Mouse (Mus musculus): ENCODE measurements at regions not wholly inside any gene's neighbourhood (a gene's known extent, or its start where the extent isn't known, plus 50 kb on each side); places are given as distances from the start of the nearest gene placed in this dataset.

- no peak for ATAC-seq
Measured at GRCm38 (mm10) chr17:80891656-80892055, 52.8 kb upstream of the Tmem178 start.

- ATAC-seq: no peak
Measured at GRCm38 (mm10) chr17:80889095-80889494, 55.3 kb upstream of the Tmem178 start.

GRCm38 (mm10) chr17:80887749-80888119, 56.7 kb upstream of the Tmem178 start:
- no peak for ATAC-seq

GRCm38 (mm10) chr17:80887021-80887748, 57.2 kb upstream of the Tmem178 start:
- ATAC-seq: no peak

GRCm38 (mm10) chr17:80886211-80886701, 58.2 kb upstream of the Tmem178 start:
- ATAC-seq: no peak

GRCm38 (mm10) chr17:80885706-80886105, 58.7 kb upstream of the Tmem178 start:
- ATAC-seq: no peak

- no peak for ATAC-seq
Measured at GRCm38 (mm10) chr17:80884886-80885285, 59.5 kb upstream of the Tmem178 start.

GRCm38 (mm10) chr17:80882476-80882875, 62.0 kb upstream of the Tmem178 start:
- no peak for ATAC-seq

GRCm38 (mm10) chr17:80880325-80880724, 64.1 kb upstream of the Tmem178 start:
- ATAC-seq: no peak

- ATAC-seq: no peak
Measured at GRCm38 (mm10) chr17:80875352-80876044, 68.9 kb upstream of the Tmem178 start.

GRCm38 (mm10) chr17:80870965-80871364, 73.5 kb upstream of the Tmem178 start:
- no peak for ATAC-seq

GRCm38 (mm10) chr17:80862338-80862737, 82.1 kb upstream of the Tmem178 start:
- ATAC-seq: no peak

- ATAC-seq: no peak
Measured at GRCm38 (mm10) chr17:80846996-80847810, 97.2 kb upstream of the Tmem178 start.

GRCm38 (mm10) chr17:80845349-80845748, 99.1 kb upstream of the Tmem178 start:
- ATAC-seq: no peak

GRCm38 (mm10) chr17:80841903-80842302, 102.5 kb upstream of the Tmem178 start:
- no peak for ATAC-seq

- no peak for ATAC-seq
Measured at GRCm38 (mm10) chr17:80840896-80841295, 103.5 kb upstream of the Tmem178 start.

- ATAC-seq: no peak
Measured at GRCm38 (mm10) chr17:80840452-80840851, 104.0 kb upstream of the Tmem178 start.

GRCm38 (mm10) chr17:80834701-80835100, 106.4 kb upstream of the Map4k3 start:
- ATAC-seq: no peak

GRCm38 (mm10) chr17:80834176-80834517, 105.9 kb upstream of the Map4k3 start:
- ATAC-seq: no peak

- no peak for ATAC-seq
Measured at GRCm38 (mm10) chr17:80833355-80834175, 105.3 kb upstream of the Map4k3 start.

- no peak for ATAC-seq
Measured at GRCm38 (mm10) chr17:80831686-80832085, 103.4 kb upstream of the Map4k3 start.

GRCm38 (mm10) chr17:80827896-80828295, 99.6 kb upstream of the Map4k3 start:
- no peak for ATAC-seq
